In genomic region chr4:137448641-137449040, GRCm38 (mm10) we compare ENCODE assay signal across 17 mouse cellular contexts. TPM values are rescaled to one million over a fixed set of nuclear protein-coding genes. Genes with fewer than 3 reads are reported as not detected.
DNase-seq lines count a peak whose midpoint lies in the region; ATAC-seq and TF ChIP-seq lines count a peak whose summit lies in the region.
"Had no signal": no experiment of that assay in that cellular context is flagged by ENCODE, and none has a peak within 500 bp of the region (broad histone marks: within the 10 kb centered on the region; RNA-seq: fewer than 3 reads in every experiment).

No protein-coding gene starts in this region.

- H3K27me3 ChIP-seq in embryonic facial prominence, embryonic 13.5 days = no peaks in the 10 kb centered on the region
- H3K27me3 ChIP-seq in embryonic facial prominence, embryonic 10.5 days (replicated peaks; ENCODE audit: low read depth, poor library complexity, severe bottlenecking) = no peaks in the 10 kb centered on the region
- no peaks in the 10 kb centered on the region for H3K27me3 ChIP-seq in heart, postnatal 0 days (ENCODE audit: control insufficient read depth, insufficient read depth, low read length)
- no peaks in the 10 kb centered on the region for H3K27me3 ChIP-seq in midbrain, embryonic 14.5 days (ENCODE audit: control insufficient read depth, insufficient read depth, low read length)
- H3K27me3 ChIP-seq in midbrain, postnatal 0 days (ENCODE audit: insufficient read depth, low read length) = no peaks in the 10 kb centered on the region
- H3K27me3 ChIP-seq in stomach, embryonic 16.5 days (ENCODE audit: control insufficient read depth, insufficient read depth, low read length) = no peaks in the 10 kb centered on the region

- 34% methylated on average over 2 of the region's 2 CpGs for WGBS in embryonic facial prominence, embryonic 13.5 days
- WGBS in embryonic facial prominence, embryonic 10.5 days = 59% methylated on average over 2 of the region's 2 CpGs
- 18% methylated on average over 2 of the region's 2 CpGs for WGBS in heart, postnatal 0 days
- WGBS in midbrain, embryonic 14.5 days = 50% methylated on average over 2 of the region's 2 CpGs
- 51% methylated on average over 2 of the region's 2 CpGs for WGBS in midbrain, postnatal 0 days
- WGBS in stomach, embryonic 16.5 days = 25% methylated on average over 2 of the region's 2 CpGs

- DNase-seq in embryonic facial prominence, embryonic 10.5 days (ENCODE audit: low spot score) = no peak
- no peak for DNase-seq in heart, postnatal 0 days (ENCODE audit: low spot score)
- no peak for DNase-seq in heart, postnatal 36 days
- DNase-seq in midbrain, embryonic 14.5 days = peak; percentile 26
- DNase-seq in midbrain, postnatal 0 days (ENCODE audit: low spot score) = no peak
- DNase-seq in cerebellum, adult 18-20 months = no peak
- DNase-seq: thymus, adult 2 months had no signal

- H3K9ac ChIP-seq in embryonic facial prominence, embryonic 13.5 days = no peak overlapping the region
- no peak overlapping the region for H3K9ac ChIP-seq in heart, postnatal 0 days (replicated peaks; ENCODE audit: low read depth, low read length)
- H3K9ac ChIP-seq in midbrain, embryonic 14.5 days (replicated peaks; ENCODE audit: low read length) = no peak overlapping the region
- no peak overlapping the region for H3K9ac ChIP-seq in midbrain, postnatal 0 days (replicated peaks; ENCODE audit: low read length, poor library complexity, severe bottlenecking)
- H3K9ac ChIP-seq in stomach, embryonic 16.5 days (ENCODE audit: low read length) = peak overlapping the region; percentile 52
- H3K9ac ChIP-seq: liver, embryonic 14.5 days had no signal

- peaks cover 22% of the 10 kb centered on the region for H3K4me1 ChIP-seq in embryonic facial prominence, embryonic 13.5 days
- peaks cover 19% of the 10 kb centered on the region for H3K4me1 ChIP-seq in embryonic facial prominence, embryonic 10.5 days
- peaks cover 30% of the 10 kb centered on the region for H3K4me1 ChIP-seq in heart, postnatal 0 days (ENCODE audit: control insufficient read depth, insufficient read depth)
- no peaks in the 10 kb centered on the region for H3K4me1 ChIP-seq in midbrain, embryonic 14.5 days (ENCODE audit: control insufficient read depth, insufficient read depth, low read length)
- H3K4me1 ChIP-seq in midbrain, postnatal 0 days (ENCODE audit: insufficient read depth, low read length) = no peaks in the 10 kb centered on the region
- H3K4me1 ChIP-seq in stomach, embryonic 16.5 days (ENCODE audit: control insufficient read depth, insufficient read depth, low read length) = peaks cover 26% of the 10 kb centered on the region

- H3K9me3 ChIP-seq in embryonic facial prominence, embryonic 13.5 days = no peaks in the 10 kb centered on the region
- no peaks in the 10 kb centered on the region for H3K9me3 ChIP-seq in embryonic facial prominence, embryonic 10.5 days
- no peaks in the 10 kb centered on the region for H3K9me3 ChIP-seq in heart, postnatal 0 days (replicated peaks; ENCODE audit: control insufficient read depth, low read length)
- H3K9me3 ChIP-seq in midbrain, embryonic 14.5 days (ENCODE audit: control insufficient read depth, low read length) = no peaks in the 10 kb centered on the region
- H3K9me3 ChIP-seq in midbrain, postnatal 0 days (ENCODE audit: low read length) = no peaks in the 10 kb centered on the region
- no peaks in the 10 kb centered on the region for H3K9me3 ChIP-seq in stomach, embryonic 16.5 days (replicated peaks; ENCODE audit: control insufficient read depth, low read length)

- TF ChIP-seq EP300 in heart, postnatal 0 days (IDR thresholded peaks at IDR 0.05; ENCODE audit: low read depth) = no peak

- TF ChIP-seq CTCF in heart, postnatal 0 days (IDR thresholded peaks at IDR 0.05; ENCODE audit: low read depth) = no peak
- no peak for TF ChIP-seq CTCF in midbrain, postnatal 0 days (IDR thresholded peaks at IDR 0.05)

- no peaks in the 10 kb centered on the region for H3K36me3 ChIP-seq in embryonic facial prominence, embryonic 13.5 days
- no peaks in the 10 kb centered on the region for H3K36me3 ChIP-seq in embryonic facial prominence, embryonic 10.5 days (replicated peaks)
- H3K36me3 ChIP-seq in heart, postnatal 0 days (replicated peaks; ENCODE audit: control insufficient read depth, insufficient read depth, low read length) = no peaks in the 10 kb centered on the region
- H3K36me3 ChIP-seq in midbrain, embryonic 14.5 days (ENCODE audit: control insufficient read depth, insufficient read depth, low read length) = no peaks in the 10 kb centered on the region
- H3K36me3 ChIP-seq in midbrain, postnatal 0 days (ENCODE audit: insufficient read depth, low read length) = no peaks in the 10 kb centered on the region
- H3K36me3 ChIP-seq in stomach, embryonic 16.5 days (ENCODE audit: control insufficient read depth, insufficient read depth, low read length) = no peaks in the 10 kb centered on the region

- H3K4me2 ChIP-seq in embryonic facial prominence, embryonic 13.5 days = peak overlapping the region; percentile 30; the same call in 1 of the 2 replicates
- no peak overlapping the region for H3K4me2 ChIP-seq in heart, postnatal 0 days (ENCODE audit: low read depth, low read length)
- H3K4me2 ChIP-seq in midbrain, embryonic 14.5 days (ENCODE audit: low read length) = no peak overlapping the region
- H3K4me2 ChIP-seq in midbrain, postnatal 0 days (ENCODE audit: low read depth, low read length, poor library complexity, severe bottlenecking) = no peak overlapping the region
- H3K4me2 ChIP-seq in stomach, embryonic 16.5 days (ENCODE audit: low read depth, low read length) = peak overlapping the region; percentile 12; the same call in 1 of the 2 replicates

- ATAC-seq in embryonic facial prominence, embryonic 13.5 days (ENCODE audit: insufficient number of reproducible peaks, insufficient read depth, low FRiP score, low TSS enrichment, low read depth) = no peak
- ATAC-seq in heart, postnatal 0 days (ENCODE audit: insufficient read depth, low read depth) = no peak
- ATAC-seq in midbrain, embryonic 14.5 days (ENCODE audit: low FRiP score, low TSS enrichment) = no peak
- no peak for ATAC-seq in midbrain, postnatal 0 days (ENCODE audit: low FRiP score)
- ATAC-seq in stomach, embryonic 16.5 days (ENCODE audit: insufficient read depth, low FRiP score) = peak; percentile 11; the same call in 1 of the 2 replicates

- H3K4me3 ChIP-seq in embryonic facial prominence, embryonic 13.5 days = no peak overlapping the region
- H3K4me3 ChIP-seq in embryonic facial prominence, embryonic 10.5 days = no peak overlapping the region
- no peak overlapping the region for H3K4me3 ChIP-seq in heart, postnatal 0 days (ENCODE audit: low read depth, low read length)
- H3K4me3 ChIP-seq in midbrain, embryonic 14.5 days (replicated peaks; ENCODE audit: low read depth, low read length) = no peak overlapping the region
- H3K4me3 ChIP-seq in midbrain, postnatal 0 days (ENCODE audit: low read depth, low read length) = no peak overlapping the region
- no peak overlapping the region for H3K4me3 ChIP-seq in stomach, embryonic 16.5 days (replicated peaks; ENCODE audit: low read length)

- H3K27ac ChIP-seq in embryonic facial prominence, embryonic 13.5 days = peak overlapping the region; percentile 58
- no peak overlapping the region for H3K27ac ChIP-seq in embryonic facial prominence, embryonic 10.5 days (replicated peaks)
- peak overlapping the region; percentile 52 for H3K27ac ChIP-seq in heart, postnatal 0 days (ENCODE audit: low read depth)
- H3K27ac ChIP-seq in midbrain, embryonic 14.5 days (replicated peaks; ENCODE audit: low read depth, low read length) = no peak overlapping the region
- no peak overlapping the region for H3K27ac ChIP-seq in midbrain, postnatal 0 days (ENCODE audit: low read depth, low read length)
- H3K27ac ChIP-seq in stomach, embryonic 16.5 days (ENCODE audit: low read length) = peak overlapping the region; percentile 78
- H3K27ac ChIP-seq: liver, embryonic 14.5 days had no signal

- intact Hi-C loops in heart, postnatal 36 days (cut with DNase I) = loop anchor here (2.0 to 5.0 kb wide), 2 partner anchors 24 to 54 kb away; no protein-coding TSS in a partner anchor

RNA-seq across cellular contexts. Expression of gene 1700013G24Rik, which starts 4.4 kb away (rescaled TPM):
- not detected in 2 replicates for polyA plus RNA-seq in embryonic facial prominence, embryonic 13.5 days (2015; fragmentation: Nextera tagmentation; extraction: Ambion mirVana)
- not detected in 2 replicates for polyA plus RNA-seq in embryonic facial prominence, embryonic 10.5 days (2016; fragmentation: Nextera tagmentation; extraction: Ambion mirVana)
- total RNA-seq in heart, postnatal 0 days (2014; rRNA removed; ENCODE audit: low replicate concordance) = not detected in 2 replicates
- polyA plus RNA-seq in heart, postnatal 0 days (2015; fragmentation: Nextera tagmentation; extraction: Ambion mirVana) = not detected in 2 replicates
- total RNA-seq in heart, postnatal 36 days (2021) = not detected
- polyA plus RNA-seq in midbrain, embryonic 14.5 days (2014; fragmentation: Nextera tagmentation; extraction: Ambion mirVana) = not detected in 2 replicates
- total RNA-seq in midbrain, postnatal 0 days (2014; rRNA removed) = not detected in 2 replicates
- not detected in 2 replicates for polyA plus RNA-seq in midbrain, postnatal 0 days (2015; fragmentation: Nextera tagmentation; extraction: Ambion mirVana)
- not detected in 2 replicates for polyA plus RNA-seq in stomach, embryonic 16.5 days (2015; fragmentation: Nextera tagmentation; extraction: Ambion mirVana)
- total RNA-seq: adrenal gland, adult 18-20 months; layer of hippocampus, postnatal 14 days; megakaryocyte progenitor cell, adult 5-6 weeks had no signal
- polyA plus RNA-seq: hindbrain, embryonic 11.5 days; kidney, embryonic 16.5 days; liver, embryonic 14.5 days; neural tube, embryonic 11.5 days; spleen, adult 2 months had no signal

RNA-seq across cellular contexts. Expression of gene Cela3b, which starts 18.3 kb away (rescaled TPM):
- 0.29 TPM in 1 of 2 replicates, not detected in the other for polyA plus RNA-seq in embryonic facial prominence, embryonic 13.5 days (2015; fragmentation: Nextera tagmentation; extraction: Ambion mirVana)
- not detected in 2 replicates for polyA plus RNA-seq in embryonic facial prominence, embryonic 10.5 days (2016; fragmentation: Nextera tagmentation; extraction: Ambion mirVana)
- total RNA-seq in heart, postnatal 0 days (2014; rRNA removed; ENCODE audit: low replicate concordance) = not detected in 2 replicates
- polyA plus RNA-seq in heart, postnatal 0 days (2015; fragmentation: Nextera tagmentation; extraction: Ambion mirVana) = not detected in 2 replicates
- not detected for total RNA-seq in heart, postnatal 36 days (2021)
- not detected in 2 replicates for polyA plus RNA-seq in midbrain, embryonic 14.5 days (2014; fragmentation: Nextera tagmentation; extraction: Ambion mirVana)
- not detected in 2 replicates for total RNA-seq in midbrain, postnatal 0 days (2014; rRNA removed)
- not detected in 2 replicates for polyA plus RNA-seq in midbrain, postnatal 0 days (2015; fragmentation: Nextera tagmentation; extraction: Ambion mirVana)
- 406 and 529 TPM in 2 replicates for polyA plus RNA-seq in stomach, embryonic 16.5 days (2015; fragmentation: Nextera tagmentation; extraction: Ambion mirVana)
- total RNA-seq: adrenal gland, adult 18-20 months; layer of hippocampus, postnatal 14 days; megakaryocyte progenitor cell, adult 5-6 weeks had no signal
- polyA plus RNA-seq: hindbrain, embryonic 11.5 days; kidney, embryonic 16.5 days; neural tube, embryonic 11.5 days had no signal

RNA-seq across cellular contexts. Expression of gene Hspg2, which starts 19.9 kb away (rescaled TPM):
- 28.2 and 30.0 TPM in 2 replicates for polyA plus RNA-seq in embryonic facial prominence, embryonic 13.5 days (2015; fragmentation: Nextera tagmentation; extraction: Ambion mirVana)
- 17.4 and 19.6 TPM in 2 replicates for polyA plus RNA-seq in embryonic facial prominence, embryonic 10.5 days (2016; fragmentation: Nextera tagmentation; extraction: Ambion mirVana)
- 473 and 516 TPM in 2 replicates for total RNA-seq in heart, postnatal 0 days (2014; rRNA removed; ENCODE audit: low replicate concordance)
- 41.2 and 42.4 TPM in 2 replicates for polyA plus RNA-seq in heart, postnatal 0 days (2015; fragmentation: Nextera tagmentation; extraction: Ambion mirVana)
- total RNA-seq in heart, postnatal 36 days (2021) = 100 to 1,000 TPM; 240 to 255 TPM
- 2.0 and 7.6 TPM in 2 replicates for polyA plus RNA-seq in midbrain, embryonic 14.5 days (2014; fragmentation: Nextera tagmentation; extraction: Ambion mirVana)
- total RNA-seq in midbrain, postnatal 0 days (2014; rRNA removed) = 26.1 and 30.5 TPM in 2 replicates
- 1.4 and 2.2 TPM in 2 replicates for polyA plus RNA-seq in midbrain, postnatal 0 days (2015; fragmentation: Nextera tagmentation; extraction: Ambion mirVana)
- 29.5 and 31.7 TPM in 2 replicates for polyA plus RNA-seq in stomach, embryonic 16.5 days (2015; fragmentation: Nextera tagmentation; extraction: Ambion mirVana)
- total RNA-seq: megakaryocyte progenitor cell, adult 5-6 weeks had no signal

RNA-seq across cellular contexts. Expression of gene Cela3a, which starts 39.0 kb away (rescaled TPM):
- not detected in 2 replicates for polyA plus RNA-seq in embryonic facial prominence, embryonic 13.5 days (2015; fragmentation: Nextera tagmentation; extraction: Ambion mirVana)
- polyA plus RNA-seq in embryonic facial prominence, embryonic 10.5 days (2016; fragmentation: Nextera tagmentation; extraction: Ambion mirVana) = not detected in 2 replicates
- total RNA-seq in heart, postnatal 0 days (2014; rRNA removed; ENCODE audit: low replicate concordance) = not detected in 2 replicates
- not detected in 2 replicates for polyA plus RNA-seq in heart, postnatal 0 days (2015; fragmentation: Nextera tagmentation; extraction: Ambion mirVana)
- total RNA-seq in heart, postnatal 36 days (2021) = not detected
- not detected in 2 replicates for polyA plus RNA-seq in midbrain, embryonic 14.5 days (2014; fragmentation: Nextera tagmentation; extraction: Ambion mirVana)
- not detected in 2 replicates for total RNA-seq in midbrain, postnatal 0 days (2014; rRNA removed)
- polyA plus RNA-seq in midbrain, postnatal 0 days (2015; fragmentation: Nextera tagmentation; extraction: Ambion mirVana) = not detected in 2 replicates
- polyA plus RNA-seq in stomach, embryonic 16.5 days (2015; fragmentation: Nextera tagmentation; extraction: Ambion mirVana) = 0.54 and 0.83 TPM in 2 replicates
- total RNA-seq: adrenal gland, adult 18-20 months; layer of hippocampus, postnatal 14 days; megakaryocyte progenitor cell, adult 5-6 weeks had no signal
- polyA plus RNA-seq: hindbrain, embryonic 11.5 days; kidney, embryonic 16.5 days; liver, embryonic 14.5 days; neural tube, embryonic 11.5 days; thymus, adult 2 months had no signal

Comparison
In these comparisons a context has a peak if more than half of its experiments do, and no peak if none do; other contexts are left out.
1. H3K27ac ChIP-seq: peak in embryonic facial prominence, embryonic 13.5 days (single experiment), heart, postnatal 0 days (single experiment) and stomach, embryonic 16.5 days (single experiment); none in embryonic facial prominence, embryonic 10.5 days (single experiment), midbrain, embryonic 14.5 days (single experiment) and midbrain, postnatal 0 days (single experiment).
2. H3K4me2 ChIP-seq: peak in embryonic facial prominence, embryonic 13.5 days (single experiment) and stomach, embryonic 16.5 days (single experiment); none in heart, postnatal 0 days (single experiment), midbrain, embryonic 14.5 days (single experiment) and midbrain, postnatal 0 days (single experiment).
3. RNA of gene Cela3b, which starts 18.3 kb away (polyA plus RNA-seq): 406 to 529 TPM in stomach, embryonic 16.5 days; not detected in midbrain, embryonic 14.5 days, not detected in heart, postnatal 0 days, 0.29 TPM in embryonic facial prominence, embryonic 13.5 days, not detected in embryonic facial prominence, embryonic 10.5 days and not detected in midbrain, postnatal 0 days; every median in the first group is over 100 times any median in the second.